Mouse (Mus musculus): ENCODE data around the gene Zfp697.

Gene Zfp697

DNA sequence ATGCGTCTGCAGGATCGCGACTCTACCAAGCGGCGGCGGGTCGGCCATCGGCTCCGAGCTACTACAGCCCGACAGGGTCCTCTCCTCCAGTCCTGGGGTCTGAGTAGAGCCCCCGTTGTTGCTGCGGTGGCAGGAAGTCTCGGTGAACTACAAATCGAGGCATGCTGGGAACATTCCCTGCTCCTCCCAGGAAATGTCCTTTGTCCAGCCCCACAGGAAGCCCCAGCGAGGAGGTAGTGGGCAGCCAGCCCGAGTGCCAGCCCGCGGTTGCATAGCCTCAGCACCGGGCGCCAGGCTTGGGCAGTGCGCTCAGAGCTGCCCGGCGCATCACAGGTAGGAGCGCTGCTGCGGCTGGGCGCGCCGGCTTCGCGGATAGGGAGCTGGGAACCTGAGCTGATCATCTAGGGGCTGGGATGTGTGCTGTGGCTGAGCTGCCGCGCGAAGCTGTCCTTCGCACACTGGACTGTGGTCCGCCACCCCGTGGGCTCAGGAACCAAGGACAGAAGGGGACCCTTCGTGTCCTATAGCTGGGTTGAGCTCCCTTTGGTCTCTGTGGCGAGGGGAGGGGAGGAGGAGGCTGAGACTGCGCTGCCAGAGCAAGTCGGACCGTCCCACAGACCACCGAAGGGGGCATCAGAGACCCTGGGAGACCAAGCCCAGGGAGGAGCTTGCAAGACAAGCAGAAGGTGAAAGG lies at the start of gene Zfp697:
Gene Zfp697 (plus strand): TSS at position 216 of the 694 bp plus-strand sequence.
- DNase-seq (ENCODE audit: low read depth, low spot score): peak; percentile 50

DNA sequence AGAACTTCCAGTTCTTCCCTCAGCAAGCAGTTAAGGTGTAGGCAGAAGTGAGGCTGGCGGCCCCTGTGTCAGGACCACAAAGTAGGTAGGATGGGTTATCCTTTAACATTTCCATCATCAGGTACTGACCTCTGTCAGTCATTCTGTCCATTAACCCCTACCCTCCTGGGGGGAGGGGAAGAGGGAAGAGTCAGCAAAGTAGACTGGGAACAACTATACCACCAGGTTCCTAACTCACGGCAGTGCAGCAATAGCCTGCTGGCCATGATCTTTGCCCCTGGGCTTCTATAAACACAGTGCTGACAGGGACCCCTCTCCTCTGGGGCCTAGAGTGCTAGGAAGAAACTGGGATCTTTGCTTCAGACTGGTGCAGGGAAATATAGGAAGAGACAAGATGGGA lies 48.3 kb upstream of the Zfp697 start:
- no peak for DNase-seq (ENCODE audit: low read depth, low spot score)

DNA sequence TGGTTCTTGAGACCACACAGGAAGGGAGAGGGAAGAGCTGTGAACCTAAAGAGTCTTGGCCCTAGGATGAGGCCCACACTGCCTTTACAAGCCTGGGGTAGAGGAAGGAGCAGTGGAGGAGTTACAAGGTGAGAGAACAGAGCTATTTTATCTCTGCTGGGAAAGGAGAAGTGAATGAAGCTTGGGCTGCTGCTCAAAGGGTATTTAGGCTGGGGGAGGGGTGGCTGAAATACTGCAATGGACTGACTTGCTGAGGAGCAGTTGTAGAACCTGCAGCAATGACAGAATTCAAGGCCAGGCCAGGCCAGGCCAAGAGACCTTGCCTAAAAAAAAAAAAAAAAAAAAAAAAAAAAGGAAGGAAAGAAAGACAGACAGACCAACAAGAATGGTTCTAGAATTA lies 46.9 kb upstream of the Zfp697 start:
- DNase-seq (ENCODE audit: low read depth, low spot score): no peak

DNA sequence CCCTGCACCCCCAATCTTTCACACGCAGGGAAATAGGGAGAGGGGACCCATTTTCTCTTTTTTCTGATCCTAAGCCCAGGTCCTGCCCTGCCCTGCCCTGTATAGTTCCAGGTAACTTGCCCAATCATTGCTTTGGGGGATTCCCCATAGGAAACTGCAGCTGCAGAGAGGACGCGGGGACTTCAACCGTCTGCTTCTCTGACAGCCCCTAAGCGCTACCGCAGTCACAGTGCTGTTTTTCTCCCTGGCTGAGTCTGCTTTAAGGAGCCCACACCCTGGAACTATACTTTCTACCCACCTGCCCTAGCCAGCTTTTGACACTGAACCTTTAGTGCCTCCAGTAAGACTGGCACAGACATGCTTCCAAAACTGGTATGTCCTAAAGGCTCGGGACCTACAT lies 46.4 kb upstream of the Zfp697 start:
- DNase-seq (ENCODE audit: low read depth, low spot score): no peak

DNA sequence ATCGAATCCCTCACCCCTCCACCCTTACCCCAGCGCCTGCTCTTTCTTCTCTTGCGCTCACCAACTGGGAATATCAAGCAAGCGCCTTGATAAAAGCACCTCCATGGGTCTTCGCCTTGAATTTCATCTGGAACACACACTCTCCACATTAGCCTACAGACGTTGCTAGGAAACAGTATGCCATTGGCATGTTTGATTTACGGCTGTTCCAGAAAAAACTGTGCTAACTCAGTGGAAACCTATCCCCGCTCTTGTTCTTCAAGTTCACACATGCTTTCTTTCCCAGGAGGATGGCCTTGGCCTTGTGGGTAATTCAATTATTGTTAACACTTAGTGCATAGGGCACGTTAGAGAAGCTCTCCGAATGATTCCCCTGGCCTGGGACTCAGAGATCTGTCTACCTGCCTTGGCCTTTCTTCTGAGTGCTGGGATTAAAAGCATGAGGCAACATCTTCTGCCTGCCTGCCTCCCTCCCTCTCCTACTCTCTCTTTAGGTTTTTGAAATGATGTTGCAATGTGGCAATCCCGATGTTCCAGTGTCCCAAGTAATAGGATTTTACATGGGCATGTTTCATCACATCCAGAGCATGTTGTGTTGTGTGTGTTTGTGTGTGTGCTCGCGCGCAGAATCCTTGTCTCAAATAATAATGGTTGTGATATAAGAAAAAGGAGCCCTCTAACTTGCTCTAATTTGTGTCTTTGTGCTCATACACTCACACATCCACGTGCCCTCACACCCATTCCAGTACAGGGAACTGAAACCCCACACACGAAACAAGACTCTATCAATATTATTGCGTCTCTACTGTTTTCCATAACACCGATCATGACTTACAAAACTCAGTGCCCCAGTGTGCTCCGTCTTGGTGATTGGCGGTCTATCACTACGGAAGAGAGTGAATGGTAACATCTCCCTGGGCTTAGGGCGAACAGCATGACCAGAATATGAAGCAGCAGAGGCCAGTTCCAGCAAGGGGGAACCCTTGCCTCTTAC lies 45.3 kb upstream of the Zfp697 start:
- no peak for DNase-seq (ENCODE audit: low read depth, low spot score)

DNA sequence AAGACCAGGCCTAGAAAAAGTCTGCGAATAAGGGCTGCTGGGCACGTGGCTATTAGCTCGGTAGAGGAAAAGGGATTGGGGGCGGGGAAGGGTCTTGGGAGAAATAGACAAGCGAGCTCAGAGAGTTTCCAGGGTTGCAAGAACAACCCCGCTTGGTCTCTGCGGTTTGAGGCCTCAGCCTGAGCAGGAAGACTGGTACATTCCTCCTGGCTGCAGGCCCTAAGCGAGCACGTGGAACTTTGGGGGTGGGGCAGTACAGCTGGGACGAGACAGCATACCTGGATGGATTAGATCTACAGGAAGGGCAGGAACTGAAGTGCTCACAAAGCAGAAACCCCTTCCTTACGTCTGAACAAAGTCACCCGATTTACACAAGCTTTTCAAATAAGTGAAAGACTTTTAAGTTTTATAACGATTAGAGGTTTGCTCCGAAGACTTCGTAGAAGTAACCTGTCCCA lies 43.6 kb upstream of the Zfp697 start:
- no peak for DNase-seq (ENCODE audit: low read depth, low spot score)

DNA sequence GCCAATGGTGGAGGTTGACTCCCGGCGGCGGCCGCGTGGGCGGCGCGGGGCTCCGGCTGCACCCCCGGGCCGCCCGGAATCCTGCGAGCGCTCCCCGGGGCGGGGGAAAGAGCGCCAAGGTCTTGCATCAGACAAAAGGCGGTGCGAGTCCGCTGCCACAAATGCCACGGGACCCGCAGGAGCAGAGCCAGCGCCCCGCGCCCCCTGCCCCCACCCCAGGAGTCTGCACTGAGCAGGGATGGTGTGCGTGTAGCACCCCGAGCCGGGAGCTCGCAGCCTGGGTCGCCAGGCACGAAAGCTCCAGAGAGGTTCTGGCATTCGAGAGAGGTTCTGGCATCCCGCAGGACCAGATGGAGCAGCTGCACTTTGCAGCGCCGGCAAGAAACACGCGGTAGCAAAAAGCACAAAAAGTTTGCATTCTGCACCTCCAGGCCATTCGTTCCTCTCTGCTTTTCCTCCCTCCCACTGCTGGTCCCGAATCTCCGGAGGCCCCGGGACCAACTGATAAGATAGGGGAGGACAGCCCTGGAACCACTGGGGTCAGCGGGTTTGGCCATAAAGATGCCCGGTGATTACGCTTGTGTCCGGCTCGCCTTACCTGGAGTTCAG lies 43.1 kb upstream of the Zfp697 start:
- no peak for DNase-seq (ENCODE audit: low read depth, low spot score)

DNA sequence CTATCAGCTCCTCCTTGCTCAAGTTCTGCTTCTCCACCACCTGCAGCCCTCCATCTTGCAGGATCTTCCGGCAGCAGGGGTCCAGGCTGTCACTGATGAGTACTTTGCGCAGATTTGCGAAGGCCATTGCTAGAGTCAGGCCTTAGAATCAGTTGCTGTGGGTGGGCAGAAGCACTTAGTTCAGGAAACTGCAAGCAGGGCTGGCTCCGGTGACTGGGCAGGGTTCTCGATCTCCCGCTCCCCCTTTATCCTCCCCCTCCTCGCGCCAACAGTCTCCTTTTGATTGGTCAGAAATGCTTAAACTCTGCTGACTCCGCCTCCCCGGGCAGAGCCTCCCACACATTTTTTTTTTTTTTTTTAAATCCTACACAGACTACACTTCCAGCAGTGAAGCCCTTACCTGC lies 42.6 kb upstream of the Zfp697 start, which contains the start of gene Phgdh:
Gene Phgdh (minus strand): TSS at position 285 of the 404 bp plus-strand sequence.
- DNase-seq (ENCODE audit: low read depth, low spot score): peak; percentile 65

DNA sequence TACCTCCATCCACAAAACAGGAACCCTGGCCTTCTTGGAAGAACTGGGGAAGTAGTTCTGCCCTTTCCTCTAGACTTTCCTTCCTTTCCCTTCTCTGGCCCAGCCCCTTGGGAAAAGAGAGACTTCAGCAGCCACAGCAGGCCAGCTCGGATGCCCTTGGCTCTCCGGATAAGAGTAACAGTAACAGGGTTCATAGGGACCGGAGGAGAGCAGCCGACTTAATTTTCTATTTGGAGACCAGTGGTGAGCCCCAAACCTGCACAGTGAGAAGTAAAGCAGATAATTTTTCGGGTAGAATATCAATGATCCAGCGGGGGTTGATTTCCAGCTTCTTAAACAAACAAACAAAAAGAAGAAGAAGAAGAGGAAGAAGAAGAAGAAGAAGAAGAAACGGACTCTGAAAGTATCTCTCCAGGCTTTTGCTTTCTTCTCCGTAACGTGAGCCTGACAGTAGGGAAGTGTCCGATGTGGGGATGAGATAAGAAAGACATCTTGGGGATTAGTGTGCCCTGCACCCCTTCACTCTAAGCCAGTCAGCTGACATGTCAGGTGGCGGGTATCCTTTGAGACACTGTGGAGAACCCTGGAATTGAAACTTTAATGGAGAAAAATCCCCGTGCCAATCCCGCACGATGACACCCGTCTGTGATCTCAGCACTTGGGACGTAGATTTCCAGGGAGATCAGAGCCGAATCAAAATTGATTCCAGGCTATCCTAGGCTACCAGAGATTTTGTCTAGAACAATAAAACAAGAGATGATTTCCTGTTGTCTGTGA lies 41.3 kb upstream of the Zfp697 start:
- DNase-seq (ENCODE audit: low read depth, low spot score): no peak

DNA sequence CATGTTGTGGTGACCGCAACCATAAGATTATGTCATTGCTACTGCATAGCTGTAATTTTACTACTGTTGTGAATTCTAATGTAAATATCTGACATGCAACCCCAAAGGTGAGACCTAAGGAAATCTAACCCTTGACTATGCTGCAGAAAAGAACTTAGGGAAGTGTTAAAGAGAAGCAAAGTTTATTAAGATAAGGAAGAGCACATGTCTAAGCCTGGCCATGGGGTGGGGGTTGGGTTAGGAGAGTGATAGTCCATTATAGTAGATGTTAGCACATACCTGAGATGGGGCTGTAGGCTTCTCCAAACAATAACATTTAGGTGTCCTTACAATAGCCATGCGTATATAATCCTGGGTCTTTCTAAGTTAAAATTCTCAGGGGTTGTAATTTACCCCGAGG lies 39.0 kb upstream of the Zfp697 start:
- no peak for DNase-seq (ENCODE audit: low read depth, low spot score)

DNA sequence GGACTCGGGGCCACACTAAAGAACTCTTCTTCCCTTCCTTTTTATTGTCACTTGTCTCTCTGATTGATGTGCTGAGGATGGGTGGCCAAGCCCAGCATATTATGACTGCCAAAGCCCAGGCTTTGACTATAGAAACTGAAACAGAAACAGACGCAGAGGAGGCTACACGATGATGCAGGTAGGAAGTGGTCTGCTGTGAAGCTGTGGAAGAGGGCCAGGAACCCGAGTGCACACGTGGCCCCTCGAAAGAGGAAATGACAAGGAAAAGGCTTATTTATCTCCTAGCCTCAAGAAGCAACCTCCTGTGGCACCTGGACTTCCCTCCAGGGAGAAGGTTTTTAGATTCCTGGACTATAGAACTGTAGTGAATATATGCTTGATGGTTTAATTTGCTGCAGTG lies 34.2 kb upstream of the Zfp697 start:
- DNase-seq (ENCODE audit: low read depth, low spot score): no peak

DNA sequence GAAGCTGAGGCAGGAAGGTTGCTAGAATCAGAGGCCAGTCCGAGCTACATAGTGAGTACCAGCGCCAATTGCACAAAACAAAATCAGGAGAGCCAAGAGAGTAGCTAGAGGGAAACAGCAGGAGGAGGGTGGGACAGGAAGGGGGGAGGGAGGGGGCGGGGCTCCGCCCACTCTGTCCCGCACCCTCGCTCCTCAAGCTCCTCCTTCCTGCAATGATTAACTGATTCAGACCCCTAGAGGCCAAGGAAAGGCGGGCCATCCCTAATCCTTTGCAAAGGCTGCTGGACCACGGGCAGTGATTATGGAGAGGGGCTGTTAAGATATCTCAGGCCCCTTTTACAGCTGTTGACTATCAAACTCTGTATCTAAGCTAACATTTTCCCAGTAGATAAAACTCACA lies 33.6 kb upstream of the Zfp697 start:
- peak; percentile 52 for DNase-seq (ENCODE audit: low read depth, low spot score)

DNA sequence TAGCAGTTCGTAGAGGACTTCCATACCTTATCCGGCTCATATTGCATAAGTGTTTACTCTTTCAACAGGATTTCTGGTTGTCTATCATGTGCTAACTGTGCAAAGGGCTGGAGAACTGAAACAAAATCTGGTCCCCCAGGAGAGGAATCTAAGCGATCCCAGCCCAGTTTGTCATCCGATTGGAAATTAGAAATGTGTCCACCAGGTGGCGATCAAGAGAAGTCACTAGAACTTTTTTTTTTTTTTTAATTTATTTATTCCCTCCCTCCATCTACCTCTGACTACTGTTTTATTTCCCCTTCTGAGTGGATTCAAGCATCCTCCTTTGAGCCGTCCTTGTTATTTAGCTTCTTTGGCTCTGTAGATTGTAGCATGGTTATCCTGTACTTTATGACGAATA lies 28.4 kb upstream of the Zfp697 start:
- DNase-seq (ENCODE audit: low read depth, low spot score): no peak

DNA sequence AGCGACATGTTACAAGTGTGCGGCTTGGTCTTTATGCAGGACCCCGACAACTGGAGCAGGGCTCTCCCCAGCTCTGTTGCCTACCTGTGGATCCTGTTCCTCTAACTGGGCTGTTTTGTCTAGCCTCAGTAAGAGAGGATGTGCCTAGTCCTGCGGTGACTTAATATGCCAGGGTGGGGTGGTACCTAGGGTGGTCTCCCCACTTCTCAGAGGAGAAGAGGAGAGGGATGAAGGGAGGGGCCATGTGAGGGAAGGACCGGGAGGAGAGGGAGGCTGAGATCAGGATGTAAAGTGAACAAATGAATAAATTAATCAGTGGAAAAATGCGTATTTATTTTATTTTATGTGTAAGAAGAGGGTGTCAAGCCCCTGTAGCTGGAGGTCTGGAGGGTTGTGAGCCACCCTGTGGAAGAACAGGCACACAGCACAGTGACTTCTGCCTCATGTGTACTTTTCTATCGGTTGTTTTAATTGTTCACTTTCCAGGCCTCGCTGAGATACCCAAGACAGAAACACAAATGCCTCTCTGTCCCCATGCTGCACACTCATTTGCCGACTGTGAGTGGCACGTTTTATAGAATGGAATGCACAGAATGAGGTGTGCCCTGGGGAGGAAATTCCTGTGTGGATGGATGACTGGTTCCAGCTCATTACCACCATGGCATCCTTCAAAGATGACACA lies 26.8 kb upstream of the Zfp697 start:
- no peak for DNase-seq (ENCODE audit: low read depth, low spot score)

DNA sequence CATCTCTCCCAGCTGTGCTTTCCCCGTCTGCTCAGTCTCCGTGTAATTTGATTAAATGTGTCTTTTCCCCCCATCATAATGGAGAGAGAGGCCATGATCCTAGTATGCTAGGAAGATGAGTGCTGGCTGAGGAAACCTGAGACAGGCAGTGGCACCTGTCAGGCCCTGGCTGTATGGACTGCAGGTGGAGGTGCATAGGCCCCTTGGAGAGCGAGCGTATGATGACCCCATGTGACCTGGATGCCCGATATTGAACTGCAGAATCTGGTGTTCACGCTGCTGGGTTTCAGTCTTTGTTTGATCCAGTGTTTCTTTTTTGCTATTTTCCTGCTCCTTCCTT lies 26.3 kb upstream of the Zfp697 start:
- no peak for DNase-seq (ENCODE audit: low read depth, low spot score)

DNA sequence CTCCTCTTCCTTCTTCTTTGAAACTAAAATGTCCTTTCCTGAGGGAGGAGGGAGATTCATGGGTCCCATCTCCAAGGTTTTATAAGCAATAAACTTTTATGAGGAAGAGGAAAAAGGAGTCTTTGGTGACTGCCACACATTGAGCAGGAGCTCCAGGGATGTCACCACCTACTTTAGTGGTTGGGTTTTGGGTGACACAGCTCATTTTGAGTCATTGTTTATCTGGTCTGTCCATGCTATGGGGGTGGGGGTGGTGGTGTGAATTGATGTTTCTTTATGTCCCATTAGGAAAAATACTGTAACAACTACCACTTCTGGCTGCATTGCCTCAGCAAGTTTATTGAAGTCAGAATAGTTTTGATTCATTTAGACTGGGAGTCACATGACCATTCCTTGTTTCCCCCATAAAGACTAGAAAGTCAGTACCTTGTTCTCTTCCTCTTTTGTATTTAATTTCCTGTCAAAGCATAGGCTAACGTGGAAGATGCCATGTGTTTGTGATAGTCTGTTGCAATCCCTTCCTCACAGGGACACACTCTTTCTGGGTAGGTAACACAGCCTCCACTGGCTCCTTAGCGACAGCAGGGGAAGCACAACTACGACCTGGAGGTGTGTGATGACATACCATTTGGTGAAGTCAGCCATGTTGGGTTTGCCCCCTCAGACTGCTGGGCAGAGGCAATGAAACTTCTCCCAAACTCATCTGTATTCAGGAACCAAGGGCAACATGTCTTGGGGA lies 25.5 kb upstream of the Zfp697 start:
- no peak for DNase-seq (ENCODE audit: low read depth, low spot score)

DNA sequence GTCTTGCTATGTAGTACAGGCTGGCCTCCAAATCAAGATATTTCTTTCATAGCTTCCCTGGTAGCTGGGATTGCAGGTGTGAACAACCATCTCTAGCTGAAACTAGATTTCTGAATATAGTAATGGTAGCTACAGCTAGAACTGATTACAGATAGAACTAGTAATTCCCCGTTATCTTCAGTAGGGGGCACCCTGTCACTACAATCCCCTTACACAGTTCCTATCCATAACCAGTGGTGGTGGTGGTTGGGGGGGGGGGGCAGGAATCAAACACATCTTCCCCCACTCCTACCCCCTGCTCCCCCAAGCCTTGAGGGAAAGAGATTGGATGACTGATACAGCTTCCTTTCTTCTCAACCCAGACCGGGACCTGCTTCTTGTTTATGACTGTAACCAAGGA lies 19.5 kb upstream of the Zfp697 start:
- no peak for DNase-seq (ENCODE audit: low read depth, low spot score)

DNA sequence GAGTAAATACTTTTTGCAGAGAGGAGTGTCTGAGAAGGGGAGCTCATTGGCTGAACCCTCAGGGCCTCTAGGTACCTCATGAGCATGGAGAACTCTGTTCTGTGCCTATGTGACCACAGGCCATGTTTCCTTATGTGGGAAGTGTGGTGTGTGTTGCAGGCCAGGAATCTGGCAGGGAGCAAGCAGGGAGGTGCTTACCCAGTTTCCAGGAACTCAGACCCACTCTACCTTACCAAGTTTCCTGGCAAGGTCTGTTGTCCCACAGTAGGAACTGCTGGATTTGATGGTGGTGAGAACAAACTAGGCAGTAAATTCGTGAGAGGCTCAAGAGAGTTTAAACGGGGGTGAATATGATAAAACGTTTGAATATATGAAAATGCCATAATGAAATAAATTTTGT lies 16.2 kb upstream of the Zfp697 start:
- no peak for DNase-seq (ENCODE audit: low read depth, low spot score)

DNA sequence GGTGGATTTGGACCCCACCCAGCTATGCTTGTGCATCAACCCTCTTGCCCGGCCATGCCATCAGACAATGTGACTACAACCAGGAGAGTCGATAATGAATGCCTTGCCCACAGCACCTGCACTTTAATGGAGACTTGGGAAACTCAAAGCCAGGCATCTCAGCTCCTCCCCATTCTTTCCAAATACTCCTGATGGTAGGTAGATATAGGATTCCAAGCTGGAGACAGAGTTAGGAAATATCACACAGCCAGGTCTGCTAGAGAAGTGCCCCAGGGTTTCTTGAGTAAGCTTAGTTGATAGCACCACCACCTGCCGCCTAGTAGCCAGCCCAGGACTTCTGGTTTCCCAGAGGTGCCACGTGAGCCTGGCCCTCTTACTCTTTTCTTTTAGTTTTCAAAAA lies 15.4 kb upstream of the Zfp697 start:
- no peak for DNase-seq (ENCODE audit: low read depth, low spot score)

DNA sequence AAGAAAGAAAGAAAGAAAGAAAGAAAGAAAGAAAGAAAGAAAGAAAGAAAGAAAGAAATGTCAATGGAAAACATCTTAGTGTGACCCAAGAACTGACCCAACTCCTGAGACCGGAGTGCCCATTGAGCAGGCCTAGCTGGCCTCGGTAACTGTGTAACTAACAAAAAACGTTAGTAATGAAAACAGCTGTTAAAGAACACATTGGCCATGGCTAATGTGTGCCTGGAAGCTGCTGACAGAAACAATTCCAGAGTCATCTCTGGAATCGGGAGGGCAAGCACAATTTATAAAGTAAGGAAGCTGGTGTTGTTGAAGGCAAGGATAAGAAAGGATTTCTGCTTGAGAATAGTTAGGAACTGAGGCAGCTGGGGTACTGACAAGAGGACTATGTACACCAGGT lies 14.0 kb upstream of the Zfp697 start:
- DNase-seq (ENCODE audit: low read depth, low spot score): no peak
